Mouse (Mus musculus): ENCODE data around the gene Gm5485. TPM values are rescaled to one million over a fixed set of nuclear protein-coding genes. Genes with fewer than 3 reads are reported as not detected.

Gene Gm5485
- polyA plus RNA-seq (2012; rRNA removed; ENCODE audit: low replicate concordance) = not detected in 2 replicates

DNA sequence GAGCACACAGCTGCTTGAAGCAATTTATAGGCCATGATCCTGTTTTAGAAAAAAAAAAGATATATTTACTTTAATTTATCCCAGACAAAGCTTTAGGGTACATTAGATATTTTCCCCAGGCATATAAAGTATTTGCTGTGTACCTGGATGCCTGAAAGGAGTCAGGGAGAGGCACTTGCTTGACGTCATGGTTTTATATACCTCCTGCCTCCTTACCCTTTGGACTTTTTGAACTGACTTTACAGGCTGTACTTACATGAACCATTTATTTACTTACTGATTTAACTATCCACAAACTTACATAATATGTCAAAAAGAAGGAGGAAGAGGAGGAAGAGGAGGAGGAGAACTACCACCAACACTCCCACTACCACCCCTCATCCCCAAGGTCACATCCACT, at the start of gene Gm5485:
Gene Gm5485, minus strand, starts transcription at position 171 of the 400 bp plus-strand sequence.

DNA sequence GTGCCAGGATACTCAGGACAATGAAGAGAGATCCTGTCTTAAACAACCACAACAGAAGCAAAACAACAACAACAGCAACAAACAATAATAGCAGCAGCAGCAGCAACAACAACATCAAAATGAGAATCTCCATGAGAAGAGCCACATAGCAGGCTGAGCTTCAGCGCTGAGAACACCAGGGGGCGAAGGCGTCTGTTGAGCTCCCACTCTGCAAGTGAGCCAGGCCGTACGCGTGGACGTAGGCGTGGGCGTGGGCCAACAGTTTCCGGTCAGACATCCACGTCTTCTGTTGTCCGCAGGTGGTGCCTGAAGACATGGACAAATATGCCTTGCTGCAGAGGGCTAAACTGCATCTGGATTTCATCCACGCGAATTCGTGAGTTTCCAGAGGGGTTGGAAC, 18.8 kb upstream of the Gm5485 start, which contains the start of gene Morc1:
Gene Morc1, plus strand, starts transcription at position 211 of the 400 bp plus-strand sequence.

Other genes with a start within 250 kb of the Gm5485 start
- gene Dppa4, start 128.7 kb downstream of the Gm5485 start, polyA plus RNA-seq (2012; rRNA removed; ENCODE audit: low replicate concordance) = not detected in 2 replicates
- gene Dppa2, start 108.5 kb downstream of the Gm5485 start, polyA plus RNA-seq (2012; rRNA removed; ENCODE audit: low replicate concordance) = not detected in 2 replicates
- not detected in 2 replicates for gene Morc1, start 18.8 kb upstream of the Gm5485 start, polyA plus RNA-seq (2012; rRNA removed; ENCODE audit: low replicate concordance)